Mouse (Mus musculus) midbrain, postnatal 0 days (tissue): ENCODE results near the gene Phkb. TPM values are rescaled to one million over a fixed set of nuclear protein-coding genes. Genes with fewer than 3 reads are reported as not detected.
"Not testable (repeated sequence)": the region's sequence is repeated elsewhere in the genome, so short reads cannot be mapped to it uniquely, and the experiment has no call there.

Experiments used
- ATAC-seq: fragments of 200-750 bp; cut with Nextera tagmentation; 2 replicates; pipeline ENCODE4 v1.8.0; 2017; ENCODE audit warnings: moderate number of reproducible peaks, mild to moderate bottlenecking, moderate TSS enrichment, moderate library complexity; ENCODE audit not compliant: low FRiP score
- DNase-seq: peaks from one replicate; pipeline ENCODE4 v3.0.0-alpha.2; 2015; ENCODE audit warnings: low spot score
- H3K27ac ChIP-seq: fragments of 300-500 bp; sonication (generic); 2 replicates; pipeline ENCODE4 v1.5.1; 2014; ENCODE audit warnings: low read depth, mild to moderate bottlenecking, low read length, mixed read lengths
- H3K27me3 ChIP-seq: fragments of 300-500 bp; sonication (generic); 2 replicates; pipeline ENCODE4 v1.6.1; 2014; ENCODE audit warnings: low read length, control low read depth, mixed read lengths; ENCODE audit not compliant: insufficient read depth
- H3K36me3 ChIP-seq: fragments of 300-500 bp; sonication (generic); 2 replicates; pipeline ENCODE4 v1.6.1; 2014; ENCODE audit warnings: low read length, control low read depth, mixed read lengths; ENCODE audit not compliant: insufficient read depth
- H3K4me1 ChIP-seq: fragments of 300-500 bp; sonication (generic); 2 replicates; pipeline ENCODE4 v1.6.1; 2014; ENCODE audit warnings: mild to moderate bottlenecking, control low read depth, antibody characterized with exemption, low read length, mixed read lengths; ENCODE audit not compliant: insufficient read depth
- H3K4me2 ChIP-seq: fragments of 300-500 bp; sonication (generic); 2 replicates; pipeline ENCODE4 v1.6.1; 2014; ENCODE audit warnings: low read depth, mild to moderate bottlenecking, low read length, mixed read lengths; ENCODE audit not compliant: poor library complexity, severe bottlenecking
- H3K4me3 ChIP-seq: fragments of 300-500 bp; sonication (generic); 2 replicates; pipeline ENCODE4 v1.5.1; 2014; ENCODE audit warnings: low read depth, mild to moderate bottlenecking, low read length, moderate library complexity
- H3K9ac ChIP-seq: fragments of 300-500 bp; sonication (generic); replicated peaks from 2 replicates; pipeline ENCODE4 v1.6.1; 2014; ENCODE audit warnings: mild to moderate bottlenecking, low read length, moderate library complexity, mixed read lengths; ENCODE audit not compliant: poor library complexity, severe bottlenecking
- H3K9me3 ChIP-seq: fragments of 300-500 bp; sonication (generic); 2 replicates; pipeline ENCODE4 v1.6.1; 2016; ENCODE audit warnings: low read length, control low read depth
- CTCF ChIP-seq: IDR thresholded peaks from 2 replicates; pipeline ENCODE4 v1.5.1; 2016; ENCODE audit warnings: antibody characterized with exemption, mild to moderate bottlenecking
- WGBS: fragments of 180-500 bp; shearing (Covaris S2); extraction: QIAGEN DNeasy Blood & Tissue Kit; methylation state at CpG from one replicate; pipeline ENCODE4 v1.1.7; 2014; 5-methylcytosine and 5-hydroxymethylcytosine counted together
- polyA plus RNA-seq: library from polyadenylated mRNA; unstranded; fragments of >200 nt; fragmentation: Nextera tagmentation; extraction: Ambion mirVana; gene quantifications from 2 replicates; pipeline ENCODE4 v1.2.1, GENCODE M21; 2015
- total RNA-seq: library from RNA; depleted of rRNA; stranded (reverse); fragments of >200 nt; gene quantifications from 2 replicates; pipeline ENCODE4 v1.2.3, GENCODE M21; 2014

Phkb gene
- total and polyA plus RNA-seq, 2 experiments from 2014 or later: 22.2 to 37.2 TPM

DNA sequence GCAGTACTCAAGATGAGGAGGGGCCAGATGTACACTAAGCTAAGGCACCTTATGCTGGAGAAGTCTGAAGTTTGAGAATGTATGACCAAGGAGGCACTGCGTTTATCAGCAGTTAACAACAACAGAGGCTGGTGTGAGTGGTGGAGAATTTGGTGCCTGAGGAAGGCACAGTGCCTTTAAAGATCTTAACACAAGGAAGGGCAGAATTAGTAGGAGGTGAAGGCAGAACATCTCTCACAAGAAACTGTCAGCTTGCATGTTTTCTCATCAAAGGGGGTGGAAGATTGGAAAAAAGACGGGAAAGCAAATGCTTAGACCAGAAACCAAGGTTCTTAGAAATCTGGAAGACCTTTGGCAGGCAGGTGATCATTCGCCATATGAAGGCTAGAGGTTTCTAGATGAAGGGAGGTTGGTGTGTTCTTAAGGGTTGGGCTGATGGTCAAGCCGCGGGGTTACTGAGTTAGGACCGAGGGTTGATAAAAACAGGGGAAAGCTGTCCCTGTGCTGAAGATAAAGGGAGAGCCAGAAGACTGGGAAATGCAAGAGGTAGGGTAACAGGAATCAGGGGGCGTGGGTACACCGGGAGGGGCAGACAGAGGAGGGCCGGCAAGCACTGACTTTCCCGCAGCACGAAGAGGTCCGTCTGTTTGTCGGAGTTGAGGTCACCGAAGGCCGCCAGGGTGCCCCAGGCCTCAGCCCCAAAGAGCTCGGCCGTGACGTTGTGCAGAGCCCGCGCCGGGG is 673 bp upstream of the Phkb start:
- DNase-seq (no peak), ATAC-seq (peak; percentile 68)
- 1% methylated on average over 21 of the region's 21 CpGs for WGBS
- peak overlapping the region; percentile 91 for H3K4me3 ChIP-seq
- peaks cover 7% of the 10 kb centered on the region for H3K4me1 ChIP-seq
- H3K36me3 ChIP-seq: peaks cover 5% of the 10 kb centered on the region; the same call in 1 of the 2 replicates
- peak overlapping the region; percentile 96 for H3K9ac ChIP-seq
- H3K4me2 ChIP-seq: peak overlapping the region; percentile 77
- no peaks in the 10 kb centered on the region for H3K27me3 ChIP-seq
- no peak for TF ChIP-seq CTCF
- no peaks in the 10 kb centered on the region for H3K9me3 ChIP-seq
- H3K27ac ChIP-seq: peak overlapping the region; percentile 96

DNA sequence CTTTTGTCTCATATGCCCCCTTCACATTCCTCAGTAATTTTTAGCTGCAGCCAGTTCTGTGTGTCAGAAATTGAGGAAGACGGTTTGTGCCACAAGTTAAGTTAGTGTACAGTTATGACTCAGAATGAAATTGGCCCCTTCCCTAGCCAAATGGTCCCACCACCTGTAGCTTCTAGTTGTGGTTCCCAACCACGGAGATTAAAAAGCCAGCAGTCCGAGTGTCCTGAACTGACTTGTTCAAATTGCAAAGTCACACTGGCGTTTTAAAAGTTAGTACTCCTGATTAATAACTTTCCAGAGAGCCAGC is 683 bp downstream of the Phkb start:
- DNase-seq: peak; percentile 1
- ATAC-seq: no peak
- peak overlapping the region; percentile 96; the same call in 1 of the 2 replicates for H3K27ac ChIP-seq

DNA sequence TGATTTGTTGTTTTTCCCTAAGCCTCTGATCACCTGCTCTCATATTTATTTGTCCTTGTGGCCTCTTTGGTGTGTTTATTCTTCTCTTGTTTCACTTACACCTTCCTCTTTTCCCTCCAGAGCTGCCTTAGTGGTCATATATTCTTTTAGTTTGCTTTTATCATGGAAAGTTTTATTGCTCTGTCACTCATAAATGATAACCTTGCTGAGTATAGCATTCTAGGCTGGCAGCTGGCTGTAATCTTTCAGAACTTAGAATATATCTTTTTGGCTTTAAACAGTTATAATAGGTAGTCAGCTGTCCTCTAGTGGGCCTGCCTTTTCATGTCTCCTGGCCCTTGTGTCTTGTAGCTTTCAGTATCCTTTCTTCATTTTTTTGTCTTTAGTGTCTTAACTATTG is 5.1 kb downstream of the Phkb start:
- no peak overlapping the region for H3K27ac ChIP-seq
- H3K9ac ChIP-seq: no peak overlapping the region
- no peak for DNase-seq
- no peaks in the 10 kb centered on the region for H3K4me1 ChIP-seq
- no peak overlapping the region for H3K4me2 ChIP-seq
- no peaks in the 10 kb centered on the region for H3K27me3 ChIP-seq
- no peak overlapping the region for H3K4me3 ChIP-seq
- no peaks in the 10 kb centered on the region for H3K36me3 ChIP-seq
- ATAC-seq: no peak
- H3K9me3 ChIP-seq: no peaks in the 10 kb centered on the region
- TF ChIP-seq CTCF: no peak

More for the DNA sequence above, 683 bp downstream of the Phkb start:
- peak overlapping the region; percentile 91 for H3K4me3 ChIP-seq
- no peaks in the 10 kb centered on the region for H3K9me3 ChIP-seq
- peak overlapping the region; percentile 96; the same call in 1 of the 2 replicates for H3K9ac ChIP-seq
- no peaks in the 10 kb centered on the region for H3K27me3 ChIP-seq
- TF ChIP-seq CTCF: no peak
- H3K36me3 ChIP-seq: no peaks in the 10 kb centered on the region
- peaks cover 7% of the 10 kb centered on the region for H3K4me1 ChIP-seq
- 14% methylated on average over 4 of the region's 4 CpGs for WGBS
- peak overlapping the region; percentile 77 for H3K4me2 ChIP-seq

DNA sequence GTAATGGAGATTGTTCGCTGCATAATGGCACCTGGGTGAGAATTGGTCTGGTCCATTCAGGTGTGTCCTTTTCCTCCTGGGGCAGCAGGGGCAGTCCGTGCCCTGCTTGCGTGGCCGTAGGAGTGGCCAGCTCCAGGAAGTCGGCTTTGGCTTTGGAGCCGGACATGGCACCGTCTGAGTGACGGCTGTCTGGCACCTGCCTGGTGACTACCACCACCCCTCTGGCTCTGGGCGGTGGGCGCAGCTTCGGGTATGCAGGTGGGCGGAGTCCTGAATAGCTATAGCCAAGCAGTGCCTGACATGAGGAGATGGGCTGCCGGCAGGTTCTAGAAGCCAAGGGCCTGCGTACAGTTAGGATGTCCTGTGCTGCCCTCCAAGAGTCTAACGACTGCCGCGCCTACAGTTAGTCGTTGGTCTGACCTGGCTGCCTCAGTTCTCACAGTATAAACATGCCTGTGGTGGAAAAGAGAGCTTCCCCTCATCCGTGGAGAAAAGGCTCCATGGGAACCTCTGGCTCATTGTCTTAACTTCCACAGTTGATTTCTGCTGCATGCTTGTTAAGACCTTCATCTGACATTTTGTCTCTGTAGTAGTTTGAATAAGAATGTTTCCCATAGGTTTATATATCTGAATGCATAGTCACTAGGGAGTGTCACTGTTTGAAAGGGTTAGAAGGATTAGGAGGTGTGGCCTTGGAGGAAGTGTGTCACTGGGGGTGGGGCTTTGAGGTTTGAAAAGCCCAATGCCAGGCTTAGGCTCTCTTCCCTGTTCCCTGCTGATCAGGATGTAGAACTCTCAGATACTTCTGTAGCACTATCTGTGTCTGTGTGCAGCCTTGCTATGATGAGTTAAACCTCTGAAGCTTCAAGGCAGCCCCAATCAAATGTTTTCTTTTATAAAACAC is 13.7 kb downstream of the Phkb start:
- ATAC-seq: no peak
- WGBS: 93% methylated on average over 19 of the region's 19 CpGs

DNA sequence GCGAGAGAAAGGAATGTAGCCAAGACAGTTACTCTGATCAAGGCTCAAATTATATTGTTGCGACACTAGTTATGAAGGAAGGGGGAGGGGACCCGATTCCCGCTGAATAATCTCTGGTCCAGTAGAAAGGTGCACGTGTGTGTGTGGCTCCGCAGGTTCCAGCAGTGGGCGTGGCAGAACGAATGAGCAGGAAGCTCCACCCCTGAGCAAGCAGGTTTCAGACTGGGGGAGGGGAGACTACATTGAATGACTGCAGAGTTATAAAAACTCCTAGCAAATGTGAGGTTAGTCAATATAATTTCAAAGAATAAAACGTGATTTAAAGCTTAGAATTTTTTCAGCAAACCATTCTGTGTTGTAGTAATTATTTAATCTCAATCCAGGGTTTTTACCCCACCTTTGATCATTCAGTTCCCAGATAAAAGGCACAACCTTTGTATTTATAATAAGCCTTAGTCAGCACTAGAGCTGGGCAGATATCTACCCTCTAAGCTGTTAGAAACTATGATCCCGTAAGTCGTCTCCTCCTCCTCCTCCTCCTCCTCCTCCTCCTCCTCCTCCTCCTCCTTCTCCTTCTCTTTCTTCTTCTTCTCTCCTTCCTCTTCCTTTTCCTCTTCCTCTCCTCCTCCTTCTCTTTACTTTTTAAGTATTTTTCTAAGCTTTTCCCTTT is 16.6 kb downstream of the Phkb start:
- not testable (repeated sequence) for H3K4me1 ChIP-seq, H3K4me2 ChIP-seq, H3K4me3 ChIP-seq, H3K27ac ChIP-seq, H3K9me3 ChIP-seq, H3K27me3 ChIP-seq, DNase-seq, ATAC-seq, H3K36me3 ChIP-seq, H3K9ac ChIP-seq
- WGBS: 44% methylated on average over 11 of the region's 11 CpGs

More for the DNA sequence above, 13.7 kb downstream of the Phkb start:
- no peak overlapping the region for H3K27ac ChIP-seq
- no peak for TF ChIP-seq CTCF
- no peaks in the 10 kb centered on the region for H3K4me1 ChIP-seq
- H3K4me3 ChIP-seq: no peak overlapping the region
- H3K9ac ChIP-seq: no peak overlapping the region
- no peaks in the 10 kb centered on the region for H3K27me3 ChIP-seq
- H3K9me3 ChIP-seq: no peaks in the 10 kb centered on the region
- H3K36me3 ChIP-seq: no peaks in the 10 kb centered on the region
- no peak overlapping the region for H3K4me2 ChIP-seq
- no peak for DNase-seq
